Mouse (Mus musculus) hindbrain, embryonic 11.5 days (tissue): ENCODE measurements around the gene Foxl2. TPM values are rescaled to one million over a fixed set of nuclear protein-coding genes. Genes with fewer than 3 reads are reported as not detected.

Source experiments
- ATAC-seq: fragments of 200-750 bp; cut with Nextera tagmentation; 2 replicates; pipeline ENCODE4 v1.8.0; 2017; ENCODE audit warnings: mild to moderate bottlenecking, moderate TSS enrichment, moderate library complexity; ENCODE audit not compliant: low FRiP score
- DNase-seq: peaks from one replicate; pipeline ENCODE4 v3.0.0-alpha.2; 2015; ENCODE audit warnings: low spot score
- H3K27ac ChIP-seq: fragments of 300-500 bp; sonication (generic); 2 replicates; pipeline ENCODE4 v1.5.1; 2014; ENCODE audit warnings: mild to moderate bottlenecking, low read depth, low read length
- H3K27me3 ChIP-seq: fragments of 300-500 bp; sonication (generic); 2 replicates; pipeline ENCODE4 v1.6.1; 2014; ENCODE audit warnings: mild to moderate bottlenecking, low read length, moderate library complexity, mixed read lengths; ENCODE audit not compliant: control insufficient read depth, insufficient read depth
- H3K36me3 ChIP-seq: fragments of 300-500 bp; sonication (generic); 2 replicates; pipeline ENCODE4 v1.6.1; 2014; ENCODE audit warnings: mild to moderate bottlenecking, low read length, moderate library complexity, mixed read lengths; ENCODE audit not compliant: control insufficient read depth, insufficient read depth
- H3K4me1 ChIP-seq: fragments of 300-500 bp; sonication (generic); replicated peaks from 2 replicates; pipeline ENCODE4 v1.6.1; 2014; ENCODE audit warnings: low read length, mixed read lengths; ENCODE audit not compliant: control insufficient read depth, insufficient read depth
- H3K4me2 ChIP-seq: fragments of 300-500 bp; sonication (generic); replicated peaks from 2 replicates; pipeline ENCODE4 v1.6.1; 2014; ENCODE audit warnings: mild to moderate bottlenecking, low read depth, low read length
- H3K4me3 ChIP-seq: fragments of 300-500 bp; sonication (generic); 2 replicates; pipeline ENCODE4 v1.5.1; 2014; ENCODE audit warnings: low read depth, low read length
- H3K9ac ChIP-seq: fragments of 300-500 bp; sonication (generic); 2 replicates; pipeline ENCODE4 v1.6.1; 2014; ENCODE audit warnings: low read depth, low read length
- H3K9me3 ChIP-seq: fragments of 300-500 bp; sonication (generic); 2 replicates; pipeline ENCODE4 v1.6.1; 2016; ENCODE audit warnings: low read length; ENCODE audit not compliant: control insufficient read depth
- WGBS: fragments of 180-500 bp; shearing (Covaris S2); extraction: QIAGEN DNeasy Blood & Tissue Kit; methylation state at CpG from one replicate; pipeline ENCODE4 v1.1.7; 2014; 5-methylcytosine and 5-hydroxymethylcytosine counted together
- polyA plus RNA-seq: library from polyadenylated mRNA; unstranded; fragments of >200 nt; fragmentation: Nextera tagmentation; extraction: Ambion mirVana; gene quantifications from 2 replicates; pipeline ENCODE4 v1.2.1, GENCODE M21; 2014

The Foxl2 gene
- polyA plus RNA-seq, 1 experiment from 2014 or later: 1.3 TPM

GRCm38 (mm10) chr9:98999881-99000339 lies 44.8 kb downstream of the Foxl2 start:
- Histone ChIP-seq H3K27ac (no peak overlapping the region), H3K9me3 (no peaks in the 10 kb centered on the region), H3K4me1 (no peaks in the 10 kb centered on the region), H3K4me3 (no peak overlapping the region), H3K4me2 (no peak overlapping the region), H3K27me3 (no peaks in the 10 kb centered on the region), H3K36me3 (no peaks in the 10 kb centered on the region), H3K9ac (no peak overlapping the region)
- DNase-seq (no peak), ATAC-seq (no peak)
- 86% methylated on average over 9 of the region's 9 CpGs for WGBS

DNA sequence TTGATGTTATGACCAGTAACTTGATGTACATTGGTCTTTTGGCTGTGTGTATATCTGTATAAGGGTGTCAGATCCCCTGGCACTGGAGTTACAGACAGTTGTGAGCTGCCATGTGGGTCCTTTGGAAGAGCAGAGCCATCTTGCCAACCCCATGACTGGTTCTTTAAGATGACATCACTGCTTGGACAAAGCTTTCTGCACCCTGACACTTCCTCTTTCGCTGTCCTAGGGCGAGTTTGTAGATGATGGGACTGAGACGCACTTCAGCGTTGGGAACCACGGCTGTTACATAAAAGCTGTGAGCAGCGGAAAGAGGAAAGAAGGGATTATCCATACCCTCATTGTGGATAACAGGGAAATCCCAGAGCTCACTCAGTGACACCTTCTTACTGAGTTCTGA lies 46.2 kb downstream of the Foxl2 start:
- 96% methylated on average over 6 of the region's 6 CpGs for WGBS
- no peaks in the 10 kb centered on the region for H3K4me1 ChIP-seq
- no peaks in the 10 kb centered on the region for H3K27me3 ChIP-seq
- H3K27ac ChIP-seq: no peak overlapping the region
- no peak overlapping the region for H3K4me2 ChIP-seq
- DNase-seq: no peak
- no peak overlapping the region for H3K9ac ChIP-seq
- no peak for ATAC-seq
- no peaks in the 10 kb centered on the region for H3K36me3 ChIP-seq
- H3K4me3 ChIP-seq: no peak overlapping the region
- H3K9me3 ChIP-seq: no peaks in the 10 kb centered on the region

Other genes with a start within 250 kb of the Foxl2 start
- not detected in 2 replicates for gene Prr23a1, start 112.8 kb upstream of the Foxl2 start, polyA plus RNA-seq
- gene Prr23a2, start 98.8 kb upstream of the Foxl2 start, polyA plus RNA-seq: not detected in 2 replicates
- gene Prr23a3, start 90.5 kb upstream of the Foxl2 start, polyA plus RNA-seq: not detected in 2 replicates
- not detected in 2 replicates for gene 7420426K07Rik, start 52.2 kb upstream of the Foxl2 start, polyA plus RNA-seq
- gene Faim, start 31.1 kb downstream of the Foxl2 start, polyA plus RNA-seq: 92.0 and 96.3 TPM in 2 replicates
- not detected in 2 replicates for gene Gm1123, start 80.4 kb downstream of the Foxl2 start, polyA plus RNA-seq
- gene Pik3cb, start 185.3 kb downstream of the Foxl2 start, polyA plus RNA-seq: 1.5 and 2.2 TPM in 2 replicates